Mouse (Mus musculus): ENCODE results near the gene Slc25a42. TPM values are rescaled to one million over a fixed set of nuclear protein-coding genes. Genes with fewer than 3 reads are reported as not detected.

Gene Slc25a42
- polyA plus RNA-seq, 1 experiment from 2014 or later: 7.1 TPM

GRCm38 (mm10) chr8:70210538-70210937 lies 1.6 kb downstream of the Slc25a42 start:
- Histone ChIP-seq H3K27me3 (replicated peaks; ENCODE audit: control insufficient read depth, insufficient read depth, low read length) (no peaks in the 10 kb centered on the region), H3K9me3 (ENCODE audit: control insufficient read depth, low read length) (no peaks in the 10 kb centered on the region), H3K27ac (ENCODE audit: low read depth, low read length) (no peak overlapping the region), H3K36me3 (ENCODE audit: control insufficient read depth, insufficient read depth, low read length) (no peaks in the 10 kb centered on the region), H3K9ac (ENCODE audit: low read depth, low read length) (peak overlapping the region; percentile 36; the same call in 1 of the 2 replicates), H3K4me1 (replicated peaks; ENCODE audit: control insufficient read depth, insufficient read depth, low read length) (peaks cover 16% of the 10 kb centered on the region), H3K4me2 (peak overlapping the region; percentile 98), H3K4me3 (ENCODE audit: low read depth, low read length) (no peak overlapping the region)
- DNase-seq (ENCODE audit: low spot score) (no peak), ATAC-seq (replicated peaks; ENCODE audit: low FRiP score) (no peak)
- whole genome bisulfite sequencing: 40% methylated on average over 8 of the region's 8 CpGs

- no peaks in the 10 kb centered on the region for H3K27me3 ChIP-seq (replicated peaks; ENCODE audit: control insufficient read depth, insufficient read depth, low read length)
- H3K9ac ChIP-seq (ENCODE audit: low read depth, low read length): no peak overlapping the region
- H3K36me3 ChIP-seq (ENCODE audit: control insufficient read depth, insufficient read depth, low read length): no peaks in the 10 kb centered on the region
- H3K4me1 ChIP-seq (replicated peaks; ENCODE audit: control insufficient read depth, insufficient read depth, low read length): peaks cover 14% of the 10 kb centered on the region
- ATAC-seq (replicated peaks; ENCODE audit: low FRiP score) (no peak), DNase-seq (ENCODE audit: low spot score) (no peak)
- no peak overlapping the region for H3K4me3 ChIP-seq (ENCODE audit: low read depth, low read length)
- H3K4me2 ChIP-seq: peak overlapping the region; percentile 11; the same call in 1 of the 2 replicates
- 0 out of 2 replicates have a peak overlapping the region, but pooled peaks have one; percentile 32 for H3K27ac ChIP-seq (ENCODE audit: low read depth, low read length)
- no peaks in the 10 kb centered on the region for H3K9me3 ChIP-seq (ENCODE audit: control insufficient read depth, low read length)
- WGBS: 70% methylated on average over 1 of the region's 1 CpGs
These were observed 4.0 kb downstream of the Slc25a42 start for GRCm38 (mm10) chr8:70208130-70208529.

- DNase-seq (ENCODE audit: low spot score) (no peak), ATAC-seq (replicated peaks; ENCODE audit: low FRiP score) (no peak)
- no peak overlapping the region for H3K4me2 ChIP-seq
- WGBS: 57% methylated on average over 1 of the region's 1 CpGs
- no peaks in the 10 kb centered on the region for H3K36me3 ChIP-seq (ENCODE audit: control insufficient read depth, insufficient read depth, low read length)
- no peaks in the 10 kb centered on the region for H3K9me3 ChIP-seq (ENCODE audit: control insufficient read depth, low read length)
- H3K27ac ChIP-seq (ENCODE audit: low read depth, low read length): no peak overlapping the region
- H3K4me3 ChIP-seq (ENCODE audit: low read depth, low read length): no peak overlapping the region
- H3K4me1 ChIP-seq (replicated peaks; ENCODE audit: control insufficient read depth, insufficient read depth, low read length): peaks cover 27% of the 10 kb centered on the region
- H3K9ac ChIP-seq (ENCODE audit: low read depth, low read length): no peak overlapping the region
- H3K27me3 ChIP-seq (replicated peaks; ENCODE audit: control insufficient read depth, insufficient read depth, low read length): no peaks in the 10 kb centered on the region
These were observed 7.3 kb downstream of the Slc25a42 start for GRCm38 (mm10) chr8:70204757-70205156.

- Histone ChIP-seq H3K4me2 (no peak overlapping the region), H3K27ac (ENCODE audit: low read depth, low read length) (no peak overlapping the region), H3K4me1 (replicated peaks; ENCODE audit: control insufficient read depth, insufficient read depth, low read length) (peaks cover 27% of the 10 kb centered on the region), H3K9ac (ENCODE audit: low read depth, low read length) (no peak overlapping the region), H3K36me3 (ENCODE audit: control insufficient read depth, insufficient read depth, low read length) (no peaks in the 10 kb centered on the region), H3K4me3 (ENCODE audit: low read depth, low read length) (no peak overlapping the region), H3K9me3 (ENCODE audit: control insufficient read depth, low read length) (no peaks in the 10 kb centered on the region), H3K27me3 (replicated peaks; ENCODE audit: control insufficient read depth, insufficient read depth, low read length) (no peaks in the 10 kb centered on the region)
- no peak for DNase-seq (ENCODE audit: low spot score)
- WGBS: 77% methylated on average over 4 of the region's 4 CpGs
- ATAC-seq (replicated peaks; ENCODE audit: low FRiP score): no peak
These were observed 9.0 kb downstream of the Slc25a42 start for GRCm38 (mm10) chr8:70203072-70203471.

- H3K27ac ChIP-seq (ENCODE audit: low read depth, low read length): peak overlapping the region; percentile 54
- H3K36me3 ChIP-seq (ENCODE audit: control insufficient read depth, insufficient read depth, low read length): no peaks in the 10 kb centered on the region
- H3K9ac ChIP-seq (ENCODE audit: low read depth, low read length): peak overlapping the region; percentile 16; the same call in 1 of the 2 replicates
- H3K4me3 ChIP-seq (ENCODE audit: low read depth, low read length): no peak overlapping the region
- DNase-seq (ENCODE audit: low spot score): no peak
- peaks cover 22% of the 10 kb centered on the region for H3K4me1 ChIP-seq (replicated peaks; ENCODE audit: control insufficient read depth, insufficient read depth, low read length)
- H3K4me2 ChIP-seq: peak overlapping the region; percentile 16
- H3K9me3 ChIP-seq (ENCODE audit: control insufficient read depth, low read length): no peaks in the 10 kb centered on the region
- WGBS: 38% methylated on average over 3 of the region's 3 CpGs
- peak; percentile 82 for ATAC-seq (replicated peaks; ENCODE audit: low FRiP score)
- no peaks in the 10 kb centered on the region for H3K27me3 ChIP-seq (replicated peaks; ENCODE audit: control insufficient read depth, insufficient read depth, low read length)
These were observed 10.7 kb downstream of the Slc25a42 start for GRCm38 (mm10) chr8:70201417-70201816.

- no peak for DNase-seq (ENCODE audit: low spot score)
- Histone ChIP-seq H3K27me3 (replicated peaks; ENCODE audit: control insufficient read depth, insufficient read depth, low read length) (no peaks in the 10 kb centered on the region), H3K4me3 (ENCODE audit: low read depth, low read length) (no peak overlapping the region), H3K36me3 (ENCODE audit: control insufficient read depth, insufficient read depth, low read length) (no peaks in the 10 kb centered on the region), H3K4me1 (replicated peaks; ENCODE audit: control insufficient read depth, insufficient read depth, low read length) (peaks cover 22% of the 10 kb centered on the region), H3K9me3 (ENCODE audit: control insufficient read depth, low read length) (no peaks in the 10 kb centered on the region), H3K4me2 (no peak overlapping the region; the same call in 1 of the 2 replicates), H3K27ac (ENCODE audit: low read depth, low read length) (no peak overlapping the region), H3K9ac (ENCODE audit: low read depth, low read length) (no peak overlapping the region)
- peak; percentile 54 for ATAC-seq (replicated peaks; ENCODE audit: low FRiP score)
- WGBS: 62% methylated on average over 5 of the region's 5 CpGs
These were observed 11.9 kb downstream of the Slc25a42 start for GRCm38 (mm10) chr8:70200098-70200681.

GRCm38 (mm10) chr8:70197603-70198002 lies 14.5 kb downstream of the Slc25a42 start:
- H3K9ac ChIP-seq (ENCODE audit: low read depth, low read length): no peak overlapping the region
- H3K36me3 ChIP-seq (ENCODE audit: control insufficient read depth, insufficient read depth, low read length): no peaks in the 10 kb centered on the region
- no peak overlapping the region for H3K27ac ChIP-seq (ENCODE audit: low read depth, low read length)
- DNase-seq (ENCODE audit: low spot score) (no peak), ATAC-seq (replicated peaks; ENCODE audit: low FRiP score) (no peak)
- H3K27me3 ChIP-seq (replicated peaks; ENCODE audit: control insufficient read depth, insufficient read depth, low read length): no peaks in the 10 kb centered on the region
- peaks cover 30% of the 10 kb centered on the region for H3K4me1 ChIP-seq (replicated peaks; ENCODE audit: control insufficient read depth, insufficient read depth, low read length)
- WGBS: 65% methylated on average over 7 of the region's 7 CpGs
- no peak overlapping the region for H3K4me3 ChIP-seq (ENCODE audit: low read depth, low read length)
- H3K4me2 ChIP-seq: peak overlapping the region; percentile 7; the same call in 1 of the 2 replicates
- H3K9me3 ChIP-seq (ENCODE audit: control insufficient read depth, low read length): no peaks in the 10 kb centered on the region

- Histone ChIP-seq H3K27me3 (replicated peaks; ENCODE audit: control insufficient read depth, insufficient read depth, low read length) (no peaks in the 10 kb centered on the region), H3K4me3 (ENCODE audit: low read depth, low read length) (no peak overlapping the region), H3K36me3 (ENCODE audit: control insufficient read depth, insufficient read depth, low read length) (no peaks in the 10 kb centered on the region), H3K27ac (ENCODE audit: low read depth, low read length) (no peak overlapping the region), H3K9me3 (ENCODE audit: control insufficient read depth, low read length) (no peaks in the 10 kb centered on the region), H3K4me2 (no peak overlapping the region), H3K4me1 (replicated peaks; ENCODE audit: control insufficient read depth, insufficient read depth, low read length) (peaks cover 17% of the 10 kb centered on the region), H3K9ac (ENCODE audit: low read depth, low read length) (no peak overlapping the region)
- ATAC-seq (replicated peaks; ENCODE audit: low FRiP score) (no peak), DNase-seq (ENCODE audit: low spot score) (no peak)
- 74% methylated on average over 2 of the region's 2 CpGs for WGBS
These were observed 16.3 kb downstream of the Slc25a42 start for GRCm38 (mm10) chr8:70195762-70196161.

GRCm38 (mm10) chr8:70194191-70194590 lies 17.9 kb downstream of the Slc25a42 start:
- no peak overlapping the region for H3K9ac ChIP-seq (ENCODE audit: low read depth, low read length)
- no peaks in the 10 kb centered on the region for H3K27me3 ChIP-seq (replicated peaks; ENCODE audit: control insufficient read depth, insufficient read depth, low read length)
- H3K4me3 ChIP-seq (ENCODE audit: low read depth, low read length): no peak overlapping the region
- 83% methylated on average over 3 of the region's 3 CpGs for WGBS
- ATAC-seq (replicated peaks; ENCODE audit: low FRiP score) (no peak), DNase-seq (ENCODE audit: low spot score) (no peak)
- no peak overlapping the region for H3K27ac ChIP-seq (ENCODE audit: low read depth, low read length)
- H3K4me1 ChIP-seq (replicated peaks; ENCODE audit: control insufficient read depth, insufficient read depth, low read length): 0 out of 2 replicates have a peak, but pooled peaks cover 8% of the 10 kb centered on the region
- H3K9me3 ChIP-seq (ENCODE audit: control insufficient read depth, low read length): no peaks in the 10 kb centered on the region
- H3K36me3 ChIP-seq (ENCODE audit: control insufficient read depth, insufficient read depth, low read length): no peaks in the 10 kb centered on the region
- no peak overlapping the region for H3K4me2 ChIP-seq
